Mouse (Mus musculus) CD8-positive naive resting alpha-beta T cell, adult 2 months (primary cell): ENCODE measurements around the gene St6galnac3.

Experiments
- DNase-seq, 2 experiments: peaks; one replicate each; pipeline ENCODE4 v3.0.0; 2022; ENCODE audit warnings: low read depth in 2 of 2, low spot score in 2 of 2

The St6galnac3 gene

GRCm38 (mm10) chr3:153594531-153594930 is 130.4 kb downstream of the St6galnac3 start:
- DNase-seq: no peak

- no peak for DNase-seq
Observed at GRCm38 (mm10) chr3:153593978-153594377, 131.0 kb downstream of the St6galnac3 start.

GRCm38 (mm10) chr3:153593103-153593502 is 131.9 kb downstream of the St6galnac3 start:
- no peak for DNase-seq

GRCm38 (mm10) chr3:153587594-153587993 is 137.4 kb downstream of the St6galnac3 start:
- DNase-seq: no peak

GRCm38 (mm10) chr3:153584836-153585235 is 140.1 kb downstream of the St6galnac3 start:
- DNase-seq: no peak

GRCm38 (mm10) chr3:153582065-153582464 is 142.9 kb downstream of the St6galnac3 start:
- no peak for DNase-seq

GRCm38 (mm10) chr3:153580625-153581024 is 144.3 kb downstream of the St6galnac3 start:
- no peak for DNase-seq

- no peak for DNase-seq
Observed at GRCm38 (mm10) chr3:153580136-153580535, 144.8 kb downstream of the St6galnac3 start.

- no peak for DNase-seq
Observed at GRCm38 (mm10) chr3:153577286-153577685, 147.7 kb downstream of the St6galnac3 start.

GRCm38 (mm10) chr3:153571152-153571551 is 153.8 kb downstream of the St6galnac3 start:
- DNase-seq: no peak

- no peak for DNase-seq
Observed at GRCm38 (mm10) chr3:153568815-153569214, 156.2 kb downstream of the St6galnac3 start.

GRCm38 (mm10) chr3:153567913-153568312 is 157.1 kb downstream of the St6galnac3 start:
- no peak for DNase-seq

- DNase-seq: no peak
Observed at GRCm38 (mm10) chr3:153567512-153567911, 157.5 kb downstream of the St6galnac3 start.

- no peak for DNase-seq
Observed at GRCm38 (mm10) chr3:153566100-153566499, 158.9 kb downstream of the St6galnac3 start.

- DNase-seq: no peak
Observed at GRCm38 (mm10) chr3:153560897-153561296, 164.1 kb downstream of the St6galnac3 start.

GRCm38 (mm10) chr3:153559586-153559985 is 165.4 kb downstream of the St6galnac3 start:
- no peak for DNase-seq

- no peak for DNase-seq
Observed at GRCm38 (mm10) chr3:153556621-153557020, 168.4 kb downstream of the St6galnac3 start.

- no peak for DNase-seq
Observed at GRCm38 (mm10) chr3:153553712-153554111, 171.3 kb downstream of the St6galnac3 start.

GRCm38 (mm10) chr3:153553226-153553625 is 171.7 kb downstream of the St6galnac3 start:
- no peak for DNase-seq

- DNase-seq: no peak
Observed at GRCm38 (mm10) chr3:153546936-153547683, 177.9 kb downstream of the St6galnac3 start.

GRCm38 (mm10) chr3:153539851-153540250 is 185.1 kb downstream of the St6galnac3 start:
- DNase-seq: no peak

- DNase-seq: no peak
Observed at GRCm38 (mm10) chr3:153538396-153538795, 186.6 kb downstream of the St6galnac3 start.

GRCm38 (mm10) chr3:153537435-153537834 is 187.5 kb downstream of the St6galnac3 start:
- no peak for DNase-seq
